Mouse (Mus musculus): Measurements from ENCODE around the gene Pdcd2l. TPM values are rescaled to one million over a fixed set of nuclear protein-coding genes. Genes with fewer than 3 reads are reported as not detected.

Gene Pdcd2l
- polyA plus RNA-seq, 1 experiment from 2014 or later = 71.8 TPM

DNA sequence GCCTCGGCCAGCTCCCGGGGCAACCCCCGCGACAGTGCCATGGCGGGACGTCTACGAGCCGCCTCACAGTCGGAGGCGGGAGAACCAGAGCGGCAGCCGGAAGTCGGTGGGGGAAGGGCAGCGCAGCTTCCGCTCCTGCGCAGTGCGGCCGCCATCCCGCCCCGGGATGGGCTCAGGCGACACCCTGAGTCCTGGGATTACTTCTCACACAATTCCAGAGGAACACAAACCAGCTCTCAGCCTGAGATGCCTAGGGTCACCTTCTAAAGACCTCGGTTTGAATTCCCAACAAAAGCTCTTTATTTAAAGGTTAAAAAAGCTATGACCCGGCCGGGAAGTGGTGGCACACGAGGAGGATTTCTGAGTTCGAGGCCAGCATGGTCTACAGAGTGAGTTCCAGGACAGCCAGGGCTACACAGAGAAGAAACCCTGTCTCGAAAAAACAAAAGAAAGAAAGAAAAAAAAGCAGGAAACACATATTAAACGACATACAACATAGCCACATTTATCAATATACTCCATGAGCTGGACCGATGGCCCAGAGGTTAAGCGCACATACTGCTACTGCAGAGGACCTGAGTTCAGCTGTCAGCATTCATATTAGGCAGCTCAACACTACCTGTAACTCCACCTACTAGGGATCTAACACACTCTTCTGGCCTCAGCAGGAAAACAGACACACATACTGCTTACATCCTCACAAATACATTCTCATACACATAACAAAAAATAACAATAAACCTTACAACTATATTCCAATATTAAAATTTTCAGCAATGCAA is 27.8 kb downstream of the Pdcd2l start:
- WGBS = 10% methylated on average over 30 of the region's 30 CpGs

DNA sequence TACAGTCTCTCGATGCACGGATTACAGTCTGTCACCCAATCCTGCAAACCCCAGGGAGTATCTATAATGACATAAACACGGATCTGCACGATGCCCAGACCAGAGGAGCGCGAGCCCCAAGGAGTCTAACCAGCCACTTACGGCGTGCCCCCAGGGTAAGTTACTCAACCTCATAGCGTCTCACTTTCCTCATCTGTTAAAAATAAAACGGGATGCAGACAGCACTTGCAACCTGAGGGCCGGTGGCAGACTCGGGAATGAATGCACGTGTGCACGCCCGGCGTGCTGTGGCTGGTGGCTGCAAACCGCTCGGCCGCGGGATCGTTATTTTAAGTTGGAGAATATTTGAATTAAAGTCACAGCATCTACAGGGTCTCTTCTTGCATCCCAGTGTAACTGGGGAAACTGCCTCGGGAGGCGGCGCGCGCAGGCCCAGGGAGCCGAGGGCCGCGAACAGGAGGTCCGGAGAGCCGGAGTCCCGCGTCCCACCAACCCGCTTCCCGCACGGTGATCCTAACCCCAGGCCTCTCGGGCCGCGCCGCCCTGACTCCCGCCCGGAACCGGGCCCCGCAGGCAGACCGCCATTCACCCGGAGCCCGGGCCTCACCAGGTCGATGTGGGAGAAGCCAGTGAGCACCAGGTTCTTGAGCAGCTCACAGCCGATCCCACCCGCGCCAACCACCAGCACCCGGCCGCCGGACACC is 28.5 kb downstream of the Pdcd2l start:
- Histone ChIP-seq H3K9me3 (no peaks in the 10 kb centered on the region), H3K36me3 (peaks cover 21% of the 10 kb centered on the region), H3K4me2 (peak overlapping the region; percentile 81), H3K4me3 (peak overlapping the region; percentile 87), H3K9ac (peak overlapping the region; percentile 89), H3K4me1 (replicated peaks) (peaks cover 12% of the 10 kb centered on the region), H3K27ac (replicated peaks) (peak overlapping the region; percentile 90), H3K27me3 (no peaks in the 10 kb centered on the region)
- WGBS = under 1% methylated on average over 50 of the region's 54 CpGs
- ATAC-seq (ENCODE audit: low FRiP score, low read depth) = peak; percentile 85; the same call in 1 of the 2 replicates

More for the DNA sequence above, 27.8 kb downstream of the Pdcd2l start:
- H3K36me3 ChIP-seq = peaks cover 13% of the 10 kb centered on the region
- peak; percentile 96 for ATAC-seq (ENCODE audit: low FRiP score, low read depth)
- H3K9me3 ChIP-seq = no peaks in the 10 kb centered on the region
- no peaks in the 10 kb centered on the region for H3K27me3 ChIP-seq
- H3K4me3 ChIP-seq = peak overlapping the region; percentile 87
- H3K9ac ChIP-seq = peak overlapping the region; percentile 89
- H3K4me1 ChIP-seq (replicated peaks) = peaks cover 12% of the 10 kb centered on the region
- H3K4me2 ChIP-seq = peak overlapping the region; percentile 81
- peak overlapping the region; percentile 90 for H3K27ac ChIP-seq (replicated peaks)

DNA sequence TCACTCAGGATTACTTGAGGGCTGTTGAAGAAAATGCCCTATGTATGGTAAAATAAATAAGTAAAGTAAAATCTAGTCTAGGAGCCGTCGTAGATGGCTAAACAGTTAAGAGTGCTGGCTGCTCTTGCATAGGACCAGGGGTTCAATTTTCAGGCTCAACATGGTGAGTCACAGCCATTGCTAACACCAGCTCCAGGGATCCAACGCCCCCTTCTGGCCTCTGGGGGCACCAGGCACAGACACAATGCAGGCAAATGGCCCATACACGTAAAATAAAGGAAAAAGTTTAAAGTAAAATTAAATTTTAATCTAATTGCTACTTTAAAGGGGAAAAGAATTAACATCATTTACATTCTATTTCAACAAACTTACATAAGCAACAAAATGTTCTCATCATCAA is 29.6 kb downstream of the Pdcd2l start:
- Histone ChIP-seq H3K4me2 (no peak overlapping the region), H3K4me3 (peak overlapping the region; percentile 13; the same call in 1 of the 2 replicates), H3K4me1 (replicated peaks) (peaks cover 12% of the 10 kb centered on the region), H3K9me3 (no peaks in the 10 kb centered on the region), H3K36me3 (peaks cover 31% of the 10 kb centered on the region), H3K27ac (replicated peaks) (no peak overlapping the region), H3K27me3 (no peaks in the 10 kb centered on the region), H3K9ac (no peak overlapping the region)
- ATAC-seq (ENCODE audit: low FRiP score, low read depth) = no peak
- WGBS = 52% methylated on average over 4 of the region's 4 CpGs

DNA sequence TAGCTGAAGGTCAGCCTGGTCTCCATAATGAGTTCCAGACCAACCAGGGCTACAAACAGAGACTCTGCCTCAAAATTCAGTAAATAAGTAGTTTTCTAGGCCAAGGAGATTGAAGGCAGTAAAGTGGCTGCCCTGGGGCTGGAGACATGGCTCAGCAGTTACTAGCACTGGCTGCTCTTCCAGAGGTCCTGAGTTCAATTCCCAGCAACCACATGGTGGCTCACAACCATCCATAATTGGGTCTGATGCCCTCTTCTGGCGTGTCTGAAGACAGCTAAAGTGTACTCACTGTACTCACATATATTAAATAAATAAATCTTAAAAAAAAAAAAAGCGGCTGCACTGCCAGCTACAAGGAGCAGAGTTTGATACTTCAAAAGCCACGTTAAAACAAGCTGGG is 30.5 kb downstream of the Pdcd2l start:
- H3K4me2 ChIP-seq = no peak overlapping the region
- H3K27me3 ChIP-seq = no peaks in the 10 kb centered on the region
- no peak overlapping the region for H3K27ac ChIP-seq (replicated peaks)
- no peak overlapping the region for H3K9ac ChIP-seq
- no peaks in the 10 kb centered on the region for H3K9me3 ChIP-seq
- H3K36me3 ChIP-seq = peaks cover 40% of the 10 kb centered on the region
- ATAC-seq (ENCODE audit: low FRiP score, low read depth) = no peak
- H3K4me1 ChIP-seq (replicated peaks) = peaks cover 12% of the 10 kb centered on the region
- WGBS = 85% methylated on average over 3 of the region's 3 CpGs
- no peak overlapping the region for H3K4me3 ChIP-seq

DNA sequence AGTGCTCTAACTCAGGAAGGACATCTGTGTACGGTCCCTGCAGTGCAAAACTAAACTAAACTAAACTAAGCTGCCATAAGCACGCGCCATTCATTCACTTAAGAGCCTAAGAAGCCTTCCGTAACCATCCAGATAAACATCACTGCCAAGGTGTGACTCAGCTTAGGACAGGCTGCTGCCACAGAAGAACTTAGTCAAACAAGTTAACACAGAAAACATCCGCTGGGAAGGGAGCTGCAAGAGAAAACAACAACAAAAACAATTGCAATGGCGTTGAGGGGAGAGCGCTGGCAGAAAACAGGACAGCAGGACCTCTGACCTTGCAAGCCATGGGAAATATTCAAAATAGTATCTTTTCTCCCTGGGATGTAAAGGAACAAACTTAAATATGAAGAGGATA is 31.8 kb downstream of the Pdcd2l start:
- H3K36me3 ChIP-seq = peaks cover 51% of the 10 kb centered on the region
- H3K27me3 ChIP-seq = no peaks in the 10 kb centered on the region
- H3K9me3 ChIP-seq = no peaks in the 10 kb centered on the region
- H3K4me1 ChIP-seq (replicated peaks) = peaks cover 12% of the 10 kb centered on the region
- ATAC-seq (ENCODE audit: low FRiP score, low read depth) = no peak
- H3K4me3 ChIP-seq = no peak overlapping the region
- no peak overlapping the region for H3K27ac ChIP-seq (replicated peaks)
- 94% methylated on average over 7 of the region's 7 CpGs for WGBS
- H3K4me2 ChIP-seq = no peak overlapping the region
- H3K9ac ChIP-seq = no peak overlapping the region

DNA sequence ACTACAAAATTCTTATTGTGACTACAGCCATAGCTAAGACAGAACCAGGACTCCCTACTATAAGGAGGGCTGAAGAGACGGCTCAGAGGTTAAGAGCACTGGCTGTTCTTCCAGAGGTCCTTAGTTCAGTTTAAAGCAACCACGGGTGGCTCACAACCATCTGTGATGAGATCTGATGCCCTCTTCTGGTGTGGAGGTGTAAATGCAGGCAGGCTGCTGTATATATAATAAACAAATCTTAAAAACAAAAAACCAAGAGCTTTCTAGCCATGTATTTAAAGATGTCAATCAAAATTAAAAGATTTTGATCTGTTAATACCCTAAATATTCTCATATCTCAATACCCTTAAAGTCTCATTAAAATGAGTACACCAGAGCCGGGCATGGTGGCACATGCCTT is 37.3 kb downstream of the Pdcd2l start:
- H3K4me3 ChIP-seq = no peak overlapping the region
- H3K4me2 ChIP-seq = no peak overlapping the region
- 95% methylated on average over 3 of the region's 3 CpGs for WGBS
- no peaks in the 10 kb centered on the region for H3K27me3 ChIP-seq
- no peak overlapping the region for H3K9ac ChIP-seq
- no peaks in the 10 kb centered on the region for H3K9me3 ChIP-seq
- no peak overlapping the region for H3K27ac ChIP-seq (replicated peaks)
- peaks cover 95% of the 10 kb centered on the region for H3K36me3 ChIP-seq
- no peak for ATAC-seq (ENCODE audit: low FRiP score, low read depth)
- H3K4me1 ChIP-seq (replicated peaks) = no peaks in the 10 kb centered on the region

DNA sequence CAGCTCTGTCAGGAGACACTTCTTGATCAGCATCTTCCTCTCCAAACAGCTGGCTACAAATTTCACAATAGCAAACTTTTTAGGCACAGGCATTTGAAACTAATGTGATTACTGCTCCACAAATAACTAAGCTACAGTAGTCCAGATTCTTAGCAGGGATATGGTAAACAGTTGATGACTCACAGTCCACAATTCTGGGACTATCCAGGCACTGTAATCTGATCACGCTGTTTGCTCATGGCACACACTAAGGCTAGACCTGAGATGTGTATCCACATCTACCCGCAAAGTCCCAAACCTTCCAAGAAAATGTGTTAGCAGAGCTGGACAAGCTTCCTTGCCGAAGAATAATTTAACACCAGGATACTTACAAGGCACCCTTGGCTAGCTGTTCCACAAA is 38.5 kb downstream of the Pdcd2l start:
- Histone ChIP-seq H3K9me3 (no peaks in the 10 kb centered on the region), H3K27ac (replicated peaks) (no peak overlapping the region), H3K4me1 (replicated peaks) (no peaks in the 10 kb centered on the region), H3K9ac (no peak overlapping the region), H3K36me3 (peaks cover 97% of the 10 kb centered on the region), H3K4me3 (no peak overlapping the region), H3K4me2 (no peak overlapping the region), H3K27me3 (no peaks in the 10 kb centered on the region)
- WGBS = 98% methylated on average over 3 of the region's 3 CpGs
- no peak for ATAC-seq (ENCODE audit: low FRiP score, low read depth)

DNA sequence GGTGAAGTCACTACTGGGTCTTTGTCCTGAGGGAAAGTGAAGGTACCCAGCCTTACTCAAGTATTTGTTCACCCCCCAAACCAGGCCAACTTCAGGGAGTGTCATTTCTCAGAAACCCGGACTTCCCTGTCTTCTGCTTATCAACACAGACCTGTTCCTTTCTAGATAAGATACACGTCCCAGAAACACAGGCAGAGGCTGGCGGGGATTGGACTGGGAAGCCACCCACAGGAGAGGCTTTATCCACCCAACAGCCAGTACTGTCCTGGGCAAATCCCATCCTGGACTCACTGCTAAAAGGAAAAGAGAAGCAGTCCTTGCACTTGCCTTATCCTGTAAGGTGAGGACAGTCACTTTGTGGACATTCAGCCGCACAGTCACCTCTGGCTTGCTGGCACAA is 49.3 kb downstream of the Pdcd2l start:
- H3K27me3 ChIP-seq = no peaks in the 10 kb centered on the region
- H3K4me3 ChIP-seq = no peak overlapping the region
- H3K9ac ChIP-seq = no peak overlapping the region
- peaks cover 97% of the 10 kb centered on the region for H3K36me3 ChIP-seq
- no peaks in the 10 kb centered on the region for H3K4me1 ChIP-seq (replicated peaks)
- no peak overlapping the region for H3K27ac ChIP-seq (replicated peaks)
- no peak for ATAC-seq (ENCODE audit: low FRiP score, low read depth)
- no peaks in the 10 kb centered on the region; the same call in 1 of the 2 replicates for H3K9me3 ChIP-seq
- no peak overlapping the region for H3K4me2 ChIP-seq
- WGBS = 92% methylated on average over 4 of the region's 4 CpGs

DNA sequence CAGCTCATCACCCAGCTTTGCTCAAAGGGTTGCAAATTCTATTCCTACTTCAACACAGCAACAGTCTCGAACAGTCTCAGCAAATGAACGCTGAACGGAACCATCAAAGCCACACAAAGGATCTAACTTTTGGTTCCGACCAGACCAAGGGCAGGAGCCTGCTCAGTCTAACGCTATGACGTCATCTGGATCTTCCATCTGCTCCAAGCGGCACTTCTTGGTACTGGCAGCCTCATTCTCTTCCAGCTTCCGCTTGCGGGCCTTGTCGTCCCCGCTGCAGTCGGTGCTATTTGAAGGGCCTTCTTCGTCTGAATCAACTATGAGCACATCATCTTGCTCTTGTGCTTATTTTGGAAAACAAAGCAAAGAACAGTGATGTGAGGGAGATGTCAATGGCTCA is 55.3 kb downstream of the Pdcd2l start:
- H3K4me3 ChIP-seq = no peak overlapping the region
- H3K27me3 ChIP-seq = no peaks in the 10 kb centered on the region
- no peak overlapping the region for H3K27ac ChIP-seq (replicated peaks)
- H3K4me1 ChIP-seq (replicated peaks) = no peaks in the 10 kb centered on the region
- H3K9ac ChIP-seq = no peak overlapping the region
- no peak for ATAC-seq (ENCODE audit: low FRiP score, low read depth)
- no peaks in the 10 kb centered on the region for H3K9me3 ChIP-seq
- WGBS = 98% methylated on average over 13 of the region's 13 CpGs
- H3K4me2 ChIP-seq = no peak overlapping the region
- H3K36me3 ChIP-seq = peaks cover 62% of the 10 kb centered on the region

DNA sequence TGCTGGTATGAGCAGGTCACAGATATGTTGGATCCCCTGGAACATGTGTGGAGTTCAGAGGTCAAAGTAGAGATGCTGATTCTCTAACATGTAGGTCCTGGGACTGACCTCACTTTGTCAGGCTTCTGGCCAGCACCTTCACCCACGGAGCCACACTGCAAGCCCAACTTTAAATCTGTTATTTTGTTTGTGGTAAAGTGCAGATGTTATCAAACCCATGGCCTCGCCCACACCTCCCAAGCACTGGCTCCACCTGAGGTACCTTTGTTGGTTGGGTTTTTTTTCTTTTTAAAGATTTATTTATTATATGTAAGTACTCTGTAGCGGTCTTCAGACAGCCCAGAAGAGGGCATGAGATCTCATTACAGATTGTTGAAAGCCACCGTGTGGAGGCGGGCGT is 57.0 kb downstream of the Pdcd2l start:
- H3K9ac ChIP-seq = no peak overlapping the region
- H3K4me1 ChIP-seq (replicated peaks) = no peaks in the 10 kb centered on the region
- H3K27me3 ChIP-seq = no peaks in the 10 kb centered on the region
- no peak for ATAC-seq (ENCODE audit: low FRiP score, low read depth)
- no peaks in the 10 kb centered on the region for H3K9me3 ChIP-seq
- H3K27ac ChIP-seq (replicated peaks) = no peak overlapping the region
- H3K4me2 ChIP-seq = no peak overlapping the region
- no peak overlapping the region for H3K4me3 ChIP-seq
- peaks cover 48% of the 10 kb centered on the region for H3K36me3 ChIP-seq
- WGBS = 95% methylated on average over 6 of the region's 6 CpGs
